Mouse (Mus musculus) central nervous system, embryonic 14 days (tissue): Measurements from ENCODE around the gene Lyst. TPM values are rescaled to one million over a fixed set of nuclear protein-coding genes. Genes with fewer than 3 reads are reported as not detected.

Experiments
- polyA plus RNA-seq: library from polyadenylated mRNA; depleted of rRNA; stranded (reverse); fragments of >200 nt; gene quantifications from 2 replicates; pipeline ENCODE4 v1.2.3, GENCODE M21; 2012; rRNA removed

The Lyst gene
- 5.4 and 5.8 TPM in 2 replicates for polyA plus RNA-seq

GRCm38 (mm10) chr13:13590048-13591011 lies at the start of gene Lyst:
TSS of gene Lyst (plus strand) at chr13:13590397.

GRCm38 (mm10) chr13:13783894-13784419 lies 193.8 kb downstream of the Lyst start, which contains the start of gene Gng4:
TSS of gene Gng4 (plus strand) at chr13:13784059.

Other genes starting within 250 kb of the Lyst start
- 24.4 and 29.7 TPM in 2 replicates for gene Gpr137b, start 196.4 kb upstream of the Lyst start, polyA plus RNA-seq
- 47.5 and 77.2 TPM in 2 replicates for gene Nid1, start 152.8 kb upstream of the Lyst start, polyA plus RNA-seq
- gene Gng4, start 193.7 kb downstream of the Lyst start, polyA plus RNA-seq, result 18.0 and 18.1 TPM in 2 replicates